Mouse (Mus musculus) spleen, postnatal 14 days (tissue): Measurements from ENCODE around the gene Oxct1.

ENCODE experiments used
- DNase-seq, 2 experiments: peaks; one replicate each; pipeline ENCODE4 v3.0.0; 2021 to 2022; ENCODE audit warnings: low spot score in 2 of 2

Oxct1 gene

GRCm38 (mm10) chr15:4026231-4026773 is at the start of gene Oxct1:
Oxct1 (plus strand) TSS chr15:4026383.
- peak; percentile 56 to 60 for DNase-seq

DNA sequence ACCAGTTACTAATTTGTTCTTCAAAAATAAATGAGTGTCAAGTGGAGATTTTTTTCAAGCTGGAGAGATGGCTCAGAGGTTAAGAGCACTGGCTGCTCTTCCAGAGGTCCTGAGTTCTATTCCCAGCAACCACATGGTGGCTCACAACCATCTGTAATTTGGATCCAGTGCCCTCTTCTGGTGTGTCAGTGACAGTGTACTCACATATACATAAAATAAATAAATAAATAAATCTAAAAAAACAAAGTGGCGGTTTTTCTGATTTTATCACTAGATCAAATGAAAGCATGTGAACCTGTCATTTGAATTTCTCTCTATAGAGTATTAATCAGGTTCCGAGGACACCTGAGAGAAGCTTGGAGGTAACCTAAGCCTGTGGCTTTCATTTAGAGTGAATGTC is 47.9 kb upstream of the Oxct1 start:
- no peak for DNase-seq

- DNase-seq = peak; percentile 30 to 59
Observed at GRCm38 (mm10) chr15:3979061-3979848, 46.9 kb upstream of the Oxct1 start, which contains the start of gene Fbxo4. Fbxo4 (minus strand) TSS chr15:3979573.

DNA sequence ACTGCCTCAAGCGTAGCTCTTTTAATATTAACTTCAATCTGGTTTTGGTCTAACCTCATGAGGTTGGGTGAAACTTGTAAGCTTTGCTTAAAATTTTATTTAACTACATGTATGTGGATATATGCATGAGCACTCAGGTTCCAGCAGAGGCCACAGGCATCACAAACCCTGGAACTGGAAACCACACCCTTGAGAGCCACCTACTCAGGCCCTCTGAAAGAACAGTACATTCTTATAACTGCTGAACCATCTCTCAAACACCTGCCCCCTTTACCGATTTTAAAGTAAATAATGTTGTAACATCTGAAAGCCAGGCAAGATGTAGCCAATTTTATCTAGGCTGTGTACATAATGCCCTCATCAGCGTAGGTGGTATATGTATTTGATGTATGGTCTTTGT is 46.3 kb upstream of the Oxct1 start:
- no peak for DNase-seq

GRCm38 (mm10) chr15:3982732-3983131 is 43.5 kb upstream of the Oxct1 start:
- no peak for DNase-seq

DNA sequence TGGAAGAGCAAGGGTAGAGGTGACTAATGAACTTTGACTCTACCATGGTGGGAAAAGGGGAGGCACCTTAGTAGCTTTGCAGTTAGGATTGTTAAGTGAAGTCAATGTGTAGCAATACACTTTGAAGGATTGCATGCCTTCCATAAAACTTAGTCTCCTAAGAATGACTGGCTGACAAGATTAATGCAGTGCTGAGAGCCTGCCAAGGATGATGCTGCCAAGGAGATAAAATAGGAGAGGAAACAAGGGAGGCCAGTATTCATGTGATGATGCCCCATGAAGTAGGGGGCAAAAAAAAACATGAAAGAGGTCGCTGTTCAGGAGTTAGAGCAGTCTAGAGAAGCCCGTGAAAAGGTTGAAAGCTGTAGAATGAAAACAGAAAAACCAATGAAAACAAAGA is 41.3 kb upstream of the Oxct1 start:
- no peak for DNase-seq

DNA sequence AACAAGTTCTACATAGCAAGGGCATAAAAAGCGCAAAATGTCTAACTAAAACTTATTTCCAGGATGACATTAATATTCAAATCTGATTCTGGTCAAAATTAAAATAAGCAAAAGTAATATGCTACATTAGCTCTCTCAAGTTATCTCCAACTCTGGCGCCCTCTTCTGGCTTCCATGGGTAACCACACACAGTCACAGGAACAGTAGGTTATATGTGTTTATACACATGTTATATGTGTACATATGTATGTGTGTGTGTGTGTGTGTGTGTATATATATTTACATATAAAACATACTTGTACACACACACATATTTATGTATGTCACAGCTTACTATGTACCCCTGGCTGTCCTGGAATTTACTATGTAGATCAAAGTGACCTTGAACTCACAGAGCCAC is 38.2 kb upstream of the Oxct1 start:
- DNase-seq = peak in 1 of 2 experiments; percentile 38

- no peak for DNase-seq
Observed at GRCm38 (mm10) chr15:3994852-3995447, 31.2 kb upstream of the Oxct1 start.

DNA sequence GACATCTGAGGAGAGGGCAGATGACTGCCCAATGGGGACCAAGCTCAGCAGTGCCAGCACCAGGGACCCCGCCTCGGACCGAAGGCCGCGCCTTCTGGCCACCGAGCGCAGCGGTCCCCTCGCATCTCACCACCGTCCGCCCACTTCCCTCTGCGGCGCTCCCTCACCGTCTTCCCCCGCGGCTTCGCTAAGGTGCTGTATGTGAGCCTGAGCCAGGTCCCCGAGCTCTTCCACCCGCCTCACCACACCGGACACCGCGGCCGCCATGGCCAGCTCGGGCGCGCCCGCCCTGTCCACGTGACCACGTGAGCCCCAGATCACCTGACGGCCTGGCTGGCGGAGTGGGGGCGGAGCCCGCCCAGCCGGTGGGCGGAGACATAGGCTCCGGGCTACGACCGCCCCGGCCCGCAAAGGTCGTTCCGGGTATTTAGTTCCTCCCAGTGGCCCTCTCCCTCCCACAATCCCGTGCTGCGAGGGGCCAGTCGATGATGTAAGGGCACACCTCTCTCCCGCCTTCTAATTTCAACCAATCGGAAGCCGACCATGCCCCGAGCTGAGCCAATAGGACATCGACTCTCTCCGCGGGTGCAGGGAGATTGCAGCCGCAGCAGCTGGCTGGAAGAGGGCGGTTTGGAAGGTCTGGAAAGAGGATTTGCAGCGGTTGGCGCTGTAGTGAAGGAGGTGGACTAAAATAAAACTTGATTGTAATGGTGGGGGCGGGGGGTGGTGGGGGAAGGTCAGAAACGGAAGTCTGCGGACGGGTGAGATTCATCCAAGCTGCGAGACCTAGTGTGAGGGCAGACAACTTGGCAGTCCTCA is 30.5 kb upstream of the Oxct1 start, which contains the start of gene AW549877:
AW549877 (minus strand) TSS at position 297 of the 819 bp plus-strand sequence.
- DNase-seq = peak; percentile 95 to 97

GRCm38 (mm10) chr15:3996267-3997010 is 29.7 kb upstream of the Oxct1 start:
- DNase-seq = no peak

DNA sequence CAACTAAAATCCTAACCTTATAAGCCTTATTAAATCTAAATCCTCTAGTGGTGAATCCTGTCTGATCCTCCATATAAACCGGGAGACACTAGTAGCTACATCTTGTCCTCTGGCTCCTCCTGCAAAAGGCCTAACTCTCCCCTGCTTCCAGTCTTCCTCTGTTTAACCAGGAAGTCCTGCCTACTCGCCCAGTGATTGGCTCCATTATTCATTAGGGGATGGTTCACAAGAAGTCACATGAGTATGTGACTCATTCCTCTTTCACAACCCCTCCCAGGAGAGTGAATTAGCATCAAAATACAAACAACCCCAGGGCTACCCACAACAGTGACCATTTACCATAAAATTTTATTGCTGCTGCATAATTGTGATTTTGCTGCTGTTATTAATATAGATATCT is 27.0 kb upstream of the Oxct1 start:
- no peak for DNase-seq

DNA sequence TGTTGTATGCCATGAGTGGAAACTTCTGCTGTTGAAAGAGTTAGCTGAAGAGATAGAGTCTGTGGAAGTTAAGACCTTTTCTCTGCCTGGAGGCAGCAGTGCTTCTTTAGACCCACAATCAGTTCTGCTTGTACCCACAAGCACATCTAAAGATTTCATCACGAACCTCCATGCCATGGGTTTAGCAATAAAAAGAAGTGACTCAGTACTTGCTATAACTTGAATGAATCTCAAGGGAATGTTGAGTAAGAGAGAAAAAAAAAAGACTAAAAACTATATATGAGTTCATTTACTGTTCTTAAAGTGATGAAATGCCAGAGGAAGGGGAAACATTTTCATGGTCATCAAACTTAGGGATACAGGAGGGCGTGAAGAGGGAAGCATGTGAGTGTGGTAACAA is 25.6 kb upstream of the Oxct1 start:
- DNase-seq = no peak

- no peak for DNase-seq
Observed at GRCm38 (mm10) chr15:4013873-4014272, 12.3 kb upstream of the Oxct1 start.

DNA sequence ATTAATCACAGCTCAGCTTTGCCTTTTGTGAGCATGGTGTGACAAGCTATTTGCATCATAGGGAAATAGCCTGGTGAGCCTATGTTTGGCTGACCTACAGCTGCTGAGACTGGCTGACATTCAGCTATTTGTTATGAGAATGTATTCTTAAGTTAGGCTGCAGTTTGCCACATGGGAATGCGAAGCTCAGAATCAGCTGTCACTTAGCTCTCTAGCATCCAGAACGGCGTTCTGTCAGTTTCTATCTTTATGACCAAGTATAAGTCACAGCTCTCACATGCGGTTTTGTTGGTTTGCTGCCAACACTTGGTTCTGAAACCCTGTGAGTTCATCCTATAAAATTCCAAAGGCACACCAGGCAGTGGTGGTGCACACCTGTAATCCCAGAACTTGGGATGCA is 5.5 kb upstream of the Oxct1 start:
- no peak for DNase-seq

- no peak for DNase-seq
Observed at GRCm38 (mm10) chr15:4023747-4024146, 2.4 kb upstream of the Oxct1 start.

DNA sequence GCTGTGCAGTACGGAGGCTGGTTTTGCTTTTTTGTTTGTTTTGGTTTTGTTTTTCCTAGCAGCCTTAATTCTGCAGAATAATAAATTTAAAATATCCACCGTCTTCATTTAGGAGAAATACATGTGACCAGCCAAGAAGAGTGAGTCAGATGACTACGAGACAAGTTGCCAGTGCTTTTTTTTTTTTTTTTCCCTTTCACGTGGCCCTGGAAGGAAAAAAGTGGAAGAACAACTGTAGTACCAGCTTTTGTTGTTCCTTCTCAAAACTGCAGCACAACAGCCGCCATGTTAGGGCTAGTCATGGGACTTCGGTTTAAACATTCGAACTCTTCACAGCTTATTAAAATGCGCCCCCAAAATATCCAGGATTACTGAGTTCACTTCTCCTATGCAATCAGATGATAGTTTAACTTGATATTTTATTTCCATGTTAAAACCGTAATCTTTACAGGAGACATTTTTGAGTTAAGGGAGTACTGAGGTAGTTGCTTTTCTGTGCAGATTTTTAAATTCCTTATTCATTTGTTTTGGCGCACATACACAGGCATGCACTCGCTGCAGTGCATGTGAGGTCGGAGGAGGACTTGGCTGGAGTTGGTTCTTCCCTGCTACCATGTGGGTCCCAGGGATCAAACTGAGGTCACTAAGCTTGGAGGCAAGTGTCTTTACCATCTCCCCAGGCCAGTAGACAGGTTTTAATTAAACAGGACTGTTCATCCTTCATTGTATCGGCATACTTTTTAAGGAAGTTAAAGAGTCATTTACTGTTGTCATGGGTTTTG is 1.3 kb upstream of the Oxct1 start:
- DNase-seq = no peak

GRCm38 (mm10) chr15:4025508-4025904 is 677 bp upstream of the Oxct1 start:
- DNase-seq = no peak

GRCm38 (mm10) chr15:4026831-4027584 is 825 bp downstream of the Oxct1 start:
- peak; percentile 57 to 59 for DNase-seq

DNA sequence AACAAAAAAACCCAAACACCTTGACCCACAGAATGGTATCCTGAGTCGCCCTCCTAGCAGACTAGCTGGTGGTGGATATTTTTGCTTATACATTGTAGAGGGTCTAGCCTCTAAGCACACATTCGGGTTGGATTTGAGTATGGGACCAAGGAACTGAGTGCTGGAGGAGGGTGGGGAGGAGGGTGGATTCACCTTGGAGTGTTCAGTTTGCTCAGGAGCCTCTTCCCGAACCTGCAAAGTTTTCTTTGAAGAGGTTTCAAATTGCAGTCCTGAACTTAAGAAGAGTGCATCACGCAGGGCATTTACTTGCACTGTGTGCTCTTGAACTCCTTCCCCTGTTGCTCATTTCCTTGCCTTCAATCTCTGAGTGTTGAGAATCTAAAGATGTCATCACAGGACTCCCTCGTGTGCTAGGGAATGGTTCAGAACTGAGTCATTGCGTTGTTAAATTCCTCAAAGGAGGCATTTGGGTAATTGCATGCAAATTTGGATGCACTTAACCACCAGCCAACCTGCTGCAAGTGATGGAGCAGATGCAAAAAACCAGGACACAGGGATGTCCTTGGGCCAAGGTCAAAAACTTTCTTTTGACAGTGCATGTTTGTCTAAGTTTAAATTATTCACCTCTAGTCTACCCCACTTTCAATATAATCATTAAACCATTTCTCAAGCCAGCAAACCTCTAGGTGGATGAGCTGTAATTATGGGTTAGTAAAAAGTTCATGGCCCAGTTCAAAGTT is 1.7 kb downstream of the Oxct1 start:
- no peak for DNase-seq
